Mouse (Mus musculus) megakaryocyte, embryonic 14.5 days (primary cell): ENCODE results near the gene Chsy1.

ENCODE experiments used
- FLI1 ChIP-seq: IDR thresholded peaks from 2 replicates; pipeline ENCODE4 v1.6.1; 2012; ENCODE audit warnings: low read length, inconsistent platforms, mixed read lengths
- GATA1 ChIP-seq: IDR thresholded peaks from 3 replicates; pipeline ENCODE4 v1.6.1; 2012; ENCODE audit warnings: mixed read lengths, low read length, inconsistent platforms, borderline replicate concordance

DNA sequence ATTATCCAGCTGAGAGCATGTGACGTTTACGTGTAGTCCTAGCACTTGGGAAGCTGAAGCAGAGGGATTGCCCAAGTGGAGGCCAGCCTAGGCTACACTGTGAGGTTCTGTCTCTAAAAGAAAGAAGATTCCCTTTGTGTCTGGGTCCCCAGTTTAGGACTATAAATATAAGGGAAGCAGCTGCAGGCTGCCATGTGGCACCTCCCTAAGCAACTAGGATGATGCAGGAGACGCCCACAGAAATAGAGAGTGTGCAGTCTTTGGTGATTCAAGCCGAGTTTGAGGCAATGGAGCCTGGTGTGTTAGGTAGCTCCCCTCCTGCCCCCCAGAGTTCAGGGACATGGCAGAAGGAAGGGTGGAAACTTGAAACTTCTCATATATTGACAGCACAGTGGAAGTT lies 21.7 kb upstream of the Chsy1 start:
- no peak for TF ChIP-seq GATA1
- no peak for TF ChIP-seq FLI1
